In the genomic region with DNA sequence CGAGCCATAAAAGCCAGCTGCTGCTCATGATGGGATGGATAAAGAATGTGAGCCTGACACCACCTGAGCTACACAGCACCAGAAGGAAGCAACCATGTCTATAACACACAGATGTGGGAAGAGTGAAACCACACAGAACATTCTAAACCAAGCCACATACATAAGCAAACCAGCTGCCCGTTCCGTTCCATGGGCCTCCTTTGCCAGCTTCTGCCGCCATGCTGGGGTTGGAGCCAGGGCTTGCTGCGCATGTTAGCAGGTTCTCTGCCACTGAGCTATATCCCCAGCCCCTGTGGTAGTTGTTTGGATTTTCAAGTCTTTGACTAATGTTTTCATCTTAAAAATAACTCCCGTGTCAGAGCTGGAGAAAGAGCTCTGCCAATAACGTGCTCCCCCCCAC, we compare ENCODE assay signal across 32 mouse cellular contexts.
DNase-seq lines count a peak whose midpoint lies in the region; ATAC-seq lines count a peak whose summit lies in the region.
"Had no signal": no experiment of that assay in that cellular context is flagged by ENCODE, and none has a peak within 500 bp of the region (broad histone marks: within the 10 kb centered on the region; RNA-seq: fewer than 3 reads in every experiment).

No protein-coding gene starts in this region.

- H3K36me3 ChIP-seq in heart, embryonic 11.5 days (ENCODE audit: control insufficient read depth, insufficient read depth, low read length), result peaks cover 3% of the 10 kb centered on the region; the same call in 1 of the 2 replicates
- H3K36me3 ChIP-seq in embryonic facial prominence, embryonic 10.5 days (replicated peaks), result no peaks in the 10 kb centered on the region
- H3K36me3 ChIP-seq in limb, embryonic 12.5 days, result no peaks in the 10 kb centered on the region
- H3K36me3 ChIP-seq: limb, embryonic 15.5 days; liver, embryonic 13.5 days; midbrain, embryonic 12.5 days; neural tube, embryonic 13.5 days had no signal

- DNase-seq in heart, adult 8-10 months (ENCODE audit: low spot score), result no peak
- no peak for DNase-seq in embryonic facial prominence, embryonic 10.5 days (ENCODE audit: low spot score)
- peak; percentile 46 to 47 for DNase-seq in thymus, postnatal 10 days (ENCODE audit: low spot score in 2 of 2)
- DNase-seq in layer of hippocampus, postnatal 14 days (ENCODE audit: low spot score in 2 of 2), result no peak
- DNase-seq in right cerebral cortex, adult 18-20 months, result no peak
- DNase-seq: adrenal gland, postnatal 10 days; cerebellum, adult 11 months; cerebellum, adult 9-10 months; cerebellum, postnatal 36 days; gastrocnemius, postnatal 25 days; heart, adult 18-20 months; heart, postnatal 4 days; kidney, adult 9 months; kidney, postnatal 10 days; liver, embryonic 13.5 days; lung, adult 18-20 months; lung, postnatal 4 days; retina, postnatal 1 day; right cerebral cortex, postnatal 25 days; spleen, adult 18-20 months had no signal

- WGBS in heart, embryonic 11.5 days (ENCODE audit: insufficient replicate concordance), result 65% methylated on average over 7 of the region's 7 CpGs
- WGBS in embryonic facial prominence, embryonic 10.5 days, result 82% methylated on average over 7 of the region's 7 CpGs
- WGBS in limb, embryonic 12.5 days, result 65% methylated on average over 7 of the region's 7 CpGs

- no peak overlapping the region for H3K9ac ChIP-seq in heart, embryonic 11.5 days (ENCODE audit: low read depth, low read length)
- no peak overlapping the region for H3K9ac ChIP-seq in limb, embryonic 12.5 days (replicated peaks)
- H3K9ac ChIP-seq: hindbrain, embryonic 14.5 days; limb, embryonic 15.5 days; liver, embryonic 13.5 days; midbrain, embryonic 12.5 days; neural tube, embryonic 13.5 days had no signal

- no peak for ATAC-seq in heart, embryonic 11.5 days (replicated peaks; ENCODE audit: insufficient number of reproducible peaks, low FRiP score, low TSS enrichment)
- no peak; the same call in 1 of the 2 replicates for ATAC-seq in limb, embryonic 12.5 days (ENCODE audit: insufficient number of reproducible peaks, insufficient read depth, low FRiP score, low TSS enrichment, low read depth)
- no peak for ATAC-seq in cerebellum, adult (ENCODE audit: insufficient number of reproducible peaks, low FRiP score, low TSS enrichment)
- ATAC-seq: intestine, postnatal 0 days; lung, postnatal 0 days; Patski had no signal

- no peak overlapping the region for H3K4me3 ChIP-seq in heart, embryonic 11.5 days (ENCODE audit: low read depth, low read length)
- H3K4me3 ChIP-seq in embryonic facial prominence, embryonic 10.5 days, result no peak overlapping the region
- no peak overlapping the region for H3K4me3 ChIP-seq in limb, embryonic 12.5 days (replicated peaks)
- H3K4me3 ChIP-seq: erythroblast, embryonic 14.5 days; limb, embryonic 15.5 days; liver, embryonic 13.5 days; megakaryocyte, embryonic 14.5 days; midbrain, embryonic 12.5 days; neural tube, embryonic 13.5 days had no signal

- peak overlapping the region; percentile 29; the same call in 1 of the 2 replicates for H3K27ac ChIP-seq in heart, embryonic 11.5 days (ENCODE audit: low read depth, low read length)
- H3K27ac ChIP-seq in embryonic facial prominence, embryonic 10.5 days (replicated peaks), result peak overlapping the region; percentile 54; the same call in 1 of the 2 replicates
- H3K27ac ChIP-seq in limb, embryonic 12.5 days, result peak overlapping the region; percentile 54
- H3K27ac ChIP-seq: hindbrain, embryonic 14.5 days; limb, embryonic 15.5 days; liver, embryonic 13.5 days; midbrain, embryonic 12.5 days; neural tube, embryonic 13.5 days had no signal

- no peaks in the 10 kb centered on the region for H3K27me3 ChIP-seq in heart, embryonic 11.5 days (ENCODE audit: control insufficient read depth, insufficient read depth, low read length)
- H3K27me3 ChIP-seq in embryonic facial prominence, embryonic 10.5 days (replicated peaks; ENCODE audit: low read depth, poor library complexity, severe bottlenecking), result no peaks in the 10 kb centered on the region
- no peaks in the 10 kb centered on the region for H3K27me3 ChIP-seq in limb, embryonic 12.5 days
- H3K27me3 ChIP-seq: liver, embryonic 13.5 days; megakaryocyte, embryonic 14.5 days; midbrain, embryonic 12.5 days; neural tube, embryonic 13.5 days; Patski had no signal

- no peaks in the 10 kb centered on the region for H3K9me3 ChIP-seq in heart, embryonic 11.5 days (replicated peaks; ENCODE audit: control insufficient read depth, low read length)
- no peaks in the 10 kb centered on the region for H3K9me3 ChIP-seq in embryonic facial prominence, embryonic 10.5 days
- no peaks in the 10 kb centered on the region for H3K9me3 ChIP-seq in limb, embryonic 12.5 days
- H3K9me3 ChIP-seq: limb, embryonic 15.5 days; liver, embryonic 13.5 days; megakaryocyte, embryonic 14.5 days; midbrain, embryonic 12.5 days; neural tube, embryonic 13.5 days had no signal

- H3K4me1 ChIP-seq in heart, embryonic 11.5 days (ENCODE audit: control insufficient read depth, insufficient read depth, low read length), result peaks cover 10% of the 10 kb centered on the region; the same call in 1 of the 2 replicates
- peaks cover 30% of the 10 kb centered on the region for H3K4me1 ChIP-seq in embryonic facial prominence, embryonic 10.5 days
- peaks cover 28% of the 10 kb centered on the region for H3K4me1 ChIP-seq in limb, embryonic 12.5 days (replicated peaks)

- H3K4me2 ChIP-seq in heart, embryonic 11.5 days, result no peak overlapping the region
- no peak overlapping the region for H3K4me2 ChIP-seq in limb, embryonic 12.5 days
- H3K4me2 ChIP-seq: hindbrain, embryonic 14.5 days; limb, embryonic 15.5 days; liver, embryonic 13.5 days; midbrain, embryonic 12.5 days; neural tube, embryonic 13.5 days had no signal

Comparison
In these comparisons a context has a peak if more than half of its experiments do, and no peak if none do; other contexts are left out.
1. DNase-seq: peak in thymus, postnatal 10 days (2 of 2); none in heart, adult 8-10 months (single experiment), embryonic facial prominence, embryonic 10.5 days (single experiment), layer of hippocampus, postnatal 14 days (0 of 2) and right cerebral cortex, adult 18-20 months (single experiment).
2. Peak in every context shown above with its lines, with median percentiles within 50 percentile points of each other: H3K27ac ChIP-seq.